1 mouse cellular context compared by ENCODE assay signal in the genomic region with DNA sequence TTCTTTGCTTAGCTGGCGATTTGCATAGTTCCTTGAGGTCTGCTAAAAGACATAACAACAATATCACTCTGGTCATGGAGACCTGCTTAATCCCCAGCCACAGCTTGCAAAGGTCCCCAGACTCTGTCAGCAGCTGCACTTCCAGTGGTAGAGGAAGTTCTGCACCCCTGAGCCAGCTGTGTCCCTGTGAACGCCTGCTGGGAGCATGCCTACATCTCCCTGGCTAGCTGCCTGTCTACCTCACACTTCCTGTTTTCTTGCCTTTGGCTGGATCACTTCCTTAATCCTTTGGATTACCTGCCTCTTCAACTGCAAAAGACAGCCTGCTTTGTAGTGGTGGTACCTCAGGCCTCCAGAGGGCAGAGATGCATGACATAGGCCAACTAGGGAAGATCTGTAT.
TF ChIP-seq lines count a peak whose summit lies in the region.

No protein-coding gene starts in this region.

TF ChIP-seq in CH12.LX, 34 proteins besides CTCF, POLR2A, EP300 and RAD21 (continued from another document):
- no peak for TF ChIP-seq MEF2A (IDR thresholded peaks at IDR 0.05; ENCODE audit: borderline replicate concordance, low read depth, low read length)
- TF ChIP-seq ZMIZ1 (IDR thresholded peaks at IDR 0.05; ENCODE audit: low read depth, low read length) = no peak
- TF ChIP-seq ZKSCAN1 (IDR thresholded peaks at IDR 0.05; ENCODE audit: borderline replicate concordance, low read depth, low read length) = no peak
- TF ChIP-seq BHLHE40 (IDR thresholded peaks at IDR 0.05; ENCODE audit: low read depth, low read length) = no peak
- TF ChIP-seq PAX5 (IDR thresholded peaks at IDR 0.05; ENCODE audit: low read length) = no peak
- TF ChIP-seq MXI1 (IDR thresholded peaks at IDR 0.05; ENCODE audit: low read depth, low read length) = no peak
- TF ChIP-seq USF2 (conservative IDR thresholded peaks at IDR 0.05; ENCODE audit: low read depth, low read length) = no peak
- TF ChIP-seq SMC3 (IDR thresholded peaks at IDR 0.05; ENCODE audit: low read depth, low read length) = no peak
- no peak for TF ChIP-seq SIN3A (IDR thresholded peaks at IDR 0.05; ENCODE audit: low read length)
- TF ChIP-seq MYC (IDR thresholded peaks at IDR 0.05; ENCODE audit: low read depth, low read length) = no peak
